Mouse (Mus musculus): ENCODE measurements at regions not wholly inside any gene's neighbourhood (a gene's known extent, or its start where the extent isn't known, plus 50 kb on each side); places are given as distances from the start of the nearest gene placed in this dataset.

- no peak for DNase-seq (ENCODE audit: low spot score)
Measured at GRCm38 (mm10) chr3:43339101-43339500, 1596.7 kb downstream of the D3Ertd751e start.

GRCm38 (mm10) chr3:43342928-43343327, 1600.5 kb downstream of the D3Ertd751e start:
- DNase-seq (ENCODE audit: low spot score) = peak; percentile 11

DNA sequence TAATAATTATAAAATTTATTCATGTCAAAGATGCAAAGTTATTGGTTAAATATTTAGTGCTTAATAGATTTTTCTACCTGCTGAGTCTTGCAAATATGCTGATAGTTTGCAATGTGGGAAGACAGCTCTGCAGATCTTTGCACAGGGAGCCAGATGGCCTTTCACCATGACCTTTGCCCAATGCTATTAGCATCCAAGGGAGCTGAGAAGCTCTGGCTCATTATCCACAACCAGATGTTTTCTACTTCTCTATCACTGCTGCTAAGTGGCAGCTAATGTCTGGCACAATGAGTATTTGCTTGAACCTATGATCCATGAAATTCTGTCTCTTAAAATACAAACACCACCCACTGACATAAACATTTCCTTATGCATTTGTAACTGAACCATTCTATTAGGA, 1610.4 kb downstream of the D3Ertd751e start:
- DNase-seq (ENCODE audit: low spot score) = peak; percentile 68

GRCm38 (mm10) chr3:43358511-43358910, 1616.1 kb downstream of the D3Ertd751e start:
- no peak for DNase-seq (ENCODE audit: low spot score)

DNA sequence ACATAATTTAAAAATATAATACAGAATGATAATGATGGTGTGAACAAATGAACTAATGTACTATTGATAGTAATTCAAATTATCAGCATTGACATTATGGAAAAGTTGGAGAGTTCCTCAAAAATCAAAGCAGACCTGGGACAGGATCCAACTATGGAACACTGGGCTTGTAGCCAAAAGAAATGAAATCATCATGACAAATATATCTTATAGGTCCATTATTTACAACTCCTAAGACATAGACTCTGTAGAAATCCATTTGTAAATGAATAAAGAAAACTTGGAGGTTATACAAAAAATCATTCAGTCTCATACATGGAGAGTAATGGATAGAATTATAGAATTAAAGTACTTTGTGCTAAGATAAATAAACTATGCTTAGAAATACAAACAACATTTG, 1657.5 kb downstream of the D3Ertd751e start:
- DNase-seq (ENCODE audit: low spot score) = no peak

DNA sequence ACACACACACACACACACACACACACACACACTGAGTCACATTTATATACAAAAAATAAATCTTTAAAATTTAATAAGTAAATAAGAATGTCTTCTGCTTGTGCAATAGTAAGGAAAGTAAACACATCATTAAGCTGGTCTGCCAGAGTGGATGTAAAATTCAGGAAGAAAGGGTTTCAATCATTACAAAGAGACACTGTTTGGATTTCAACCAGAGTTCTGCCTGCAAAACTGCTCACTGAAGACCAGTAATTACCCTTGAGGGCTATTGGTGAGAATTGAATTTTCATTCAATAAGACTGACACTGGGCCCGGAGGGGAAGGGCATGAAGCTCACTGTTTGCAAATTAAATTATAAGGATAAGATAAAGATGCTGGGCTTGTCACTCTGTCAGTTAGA, 1682.5 kb downstream of the D3Ertd751e start:
- no peak for DNase-seq (ENCODE audit: low spot score)

DNA sequence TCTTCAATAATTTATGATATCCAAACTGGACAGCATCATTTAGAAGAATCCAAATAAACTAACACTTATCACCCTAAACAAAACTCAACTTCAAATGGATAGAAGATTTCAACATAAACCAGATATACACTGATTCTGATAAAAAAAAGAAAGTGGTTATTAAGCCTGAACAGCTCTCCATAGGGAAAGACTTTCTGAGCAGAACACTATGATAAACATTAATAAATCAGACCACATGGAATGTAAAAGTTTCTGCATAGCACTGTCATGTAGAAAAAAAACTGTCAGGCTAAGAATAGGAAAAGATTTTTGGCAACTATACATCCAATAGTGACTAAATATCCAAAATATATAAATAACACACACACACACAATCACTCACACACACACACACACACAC, 1684.3 kb downstream of the D3Ertd751e start:
- no peak for DNase-seq (ENCODE audit: low spot score)

- no peak for DNase-seq (ENCODE audit: low spot score)
Measured at GRCm38 (mm10) chr3:43461541-43462109, 1719.2 kb downstream of the D3Ertd751e start.
